Mouse (Mus musculus): Measurements from ENCODE around the gene Rnaseh2a.

GRCm38 (mm10) chr8:84963952-84964351, 5.6 kb downstream of the Rnaseh2a start:
- TF ChIP-seq CTCF (IDR thresholded peaks at IDR 0.05; ENCODE audit: control insufficient read depth, insufficient read depth, insufficient replicate concordance, low read depth, low read length) (no peak), POLR2A (IDR thresholded peaks at IDR 0.05; ENCODE audit: control insufficient read depth, low read depth, low read length) (no peak)
